ENCODE assay signal across 8 mouse cellular contexts in genomic region chr6:38389671-38390070, GRCm38 (mm10). TPM values are rescaled to one million over a fixed set of nuclear protein-coding genes. Genes with fewer than 3 reads are reported as not detected.
DNase-seq lines count a peak whose midpoint lies in the region; TF ChIP-seq lines count a peak whose summit lies in the region.

No protein-coding gene starts in this region.

- WGBS in lung, adult 2 months, result 81% methylated on average over 3 of the region's 3 CpGs

- no peak overlapping the region for H3K4me3 ChIP-seq in lung, adult 2 months (replicated peaks; ENCODE audit: extremely low read depth, low read depth, low read length)

- DNase-seq in cerebellum, adult 18-20 months, result peak; percentile 11 to 26
- DNase-seq in cerebellum, adult 11 months, result no peak
- DNase-seq in lung, adult 2 months, result no peak
- no peak for DNase-seq in lung, postnatal 25 days (ENCODE audit: low spot score)
- peak; percentile 67 for DNase-seq in embryo, embryonic 10.5 days (ENCODE audit: low spot score)
- DNase-seq in layer of hippocampus, postnatal 14 days (ENCODE audit: low spot score in 2 of 2), result peak; percentile 12 to 85
- peak; percentile 18 for DNase-seq in right cerebral cortex, postnatal 25 days
- no peak for DNase-seq in urinary bladder, postnatal 4 days (ENCODE audit: low spot score in 2 of 2)

- peak; percentile 40; the same call in 1 of the 2 replicates for TF ChIP-seq CTCF in lung, adult 2 months (IDR thresholded peaks at IDR 0.05; ENCODE audit: insufficient read depth, low read length)

- no peaks in the 10 kb centered on the region for H3K4me1 ChIP-seq in lung, adult 2 months (ENCODE audit: control insufficient read depth, insufficient read depth, low read length)

- TF ChIP-seq POLR2A in lung, adult 2 months (IDR thresholded peaks at IDR 0.05; ENCODE audit: borderline replicate concordance, extremely low read depth, low read depth, low read length), result no peak

RNA-seq across cellular contexts. Expression of gene Ttc26, which starts 8.4 kb away (rescaled TPM):
- polyA plus RNA-seq in lung, adult 2 months (2012; rRNA removed), result 1.3 and 1.9 TPM in 2 replicates
- 1 to 10 TPM; 8.8 to 9.8 TPM for total RNA-seq in layer of hippocampus, postnatal 14 days (2021)

RNA-seq across cellular contexts. Expression of gene Zc3hav1, which starts 35.3 kb away (rescaled TPM):
- 22.3 and 24.6 TPM in 2 replicates for polyA plus RNA-seq in lung, adult 2 months (2012; rRNA removed)
- total RNA-seq in layer of hippocampus, postnatal 14 days (2021), result 1 to 10 TPM; 2.8 to 3.3 TPM

RNA-seq across cellular contexts. Expression of gene Ubn2, which starts 44.1 kb away (rescaled TPM):
- 6.1 and 7.8 TPM in 2 replicates for polyA plus RNA-seq in lung, adult 2 months (2012; rRNA removed)
- 10 to 100 TPM; 38.0 to 38.7 TPM for total RNA-seq in layer of hippocampus, postnatal 14 days (2021)

Comparison
In these comparisons a context has a peak if more than half of its experiments do, and no peak if none do; other contexts are left out.
1. DNase-seq: peak in cerebellum, adult 18-20 months (2 of 2), embryo, embryonic 10.5 days (single experiment), layer of hippocampus, postnatal 14 days (2 of 2) and right cerebral cortex, postnatal 25 days (single experiment); none in cerebellum, adult 11 months (single experiment), lung, adult 2 months (single experiment), lung, postnatal 25 days (single experiment) and urinary bladder, postnatal 4 days (0 of 2).